Comparison of ENCODE assay signal across 9 mouse cellular contexts in the genomic region with DNA sequence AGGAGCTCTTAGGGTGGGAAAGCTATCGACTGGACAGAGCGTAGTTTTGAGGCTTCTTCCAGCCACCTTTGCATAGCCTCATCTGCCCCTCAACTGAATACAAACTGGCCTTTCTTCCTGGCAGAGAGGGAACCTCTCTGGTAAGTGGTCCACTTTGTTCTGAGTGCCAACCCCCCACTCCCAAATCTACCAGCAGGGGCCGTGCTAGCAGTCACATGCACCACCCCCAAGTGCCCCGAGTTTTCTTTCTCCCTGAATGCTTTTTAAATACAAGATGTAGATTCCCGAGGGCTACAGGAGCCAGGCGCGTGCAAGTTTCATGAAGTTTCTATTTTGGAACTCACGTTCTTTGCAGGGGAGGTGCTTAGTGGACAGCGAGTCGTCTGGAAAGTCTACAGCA. TPM values are rescaled to one million over a fixed set of nuclear protein-coding genes. Genes with fewer than 3 reads are reported as not detected.
DNase-seq lines count a peak whose midpoint lies in the region; ATAC-seq and TF ChIP-seq lines count a peak whose summit lies in the region.
"Had no signal": no experiment of that assay in that cellular context is flagged by ENCODE, and none has a peak within 500 bp of the region (broad histone marks: within the 10 kb centered on the region; RNA-seq: fewer than 3 reads in every experiment).

No protein-coding gene starts in this region.

- H3K4me1 ChIP-seq in lung, embryonic 16.5 days (replicated peaks; ENCODE audit: control insufficient read depth, insufficient read depth, low read length) = peaks cover 4% of the 10 kb centered on the region
- H3K4me1 ChIP-seq in lung, adult 2 months (ENCODE audit: control insufficient read depth, insufficient read depth, low read length) = no peaks in the 10 kb centered on the region
- no peaks in the 10 kb centered on the region for H3K4me1 ChIP-seq in forebrain, embryonic 15.5 days
- H3K4me1 ChIP-seq in limb, embryonic 12.5 days (replicated peaks) = peaks cover 10% of the 10 kb centered on the region
- H3K4me1 ChIP-seq in stomach, postnatal 0 days (replicated peaks; ENCODE audit: control insufficient read depth, insufficient read depth) = no peaks in the 10 kb centered on the region

- WGBS in lung, embryonic 16.5 days = 11% methylated on average over 10 of the region's 10 CpGs
- 10% methylated on average over 10 of the region's 10 CpGs for WGBS in lung, adult 2 months
- 17% methylated on average over 10 of the region's 10 CpGs for WGBS in forebrain, embryonic 15.5 days
- 17% methylated on average over 10 of the region's 10 CpGs for WGBS in limb, embryonic 12.5 days
- 13% methylated on average over 10 of the region's 10 CpGs for WGBS in stomach, postnatal 0 days

- 0 out of 2 replicates have a peak overlapping the region, but pooled peaks have one; percentile 33 for H3K9ac ChIP-seq in lung, embryonic 16.5 days (ENCODE audit: low read length)
- H3K9ac ChIP-seq in forebrain, embryonic 15.5 days (replicated peaks) = no peak overlapping the region
- H3K9ac ChIP-seq in limb, embryonic 12.5 days (replicated peaks) = no peak overlapping the region
- H3K9ac ChIP-seq in stomach, postnatal 0 days (ENCODE audit: low read length) = no peak overlapping the region; the same call in 1 of the 2 replicates

- no peaks in the 10 kb centered on the region for H3K9me3 ChIP-seq in lung, embryonic 16.5 days (ENCODE audit: control insufficient read depth, low read length)
- no peaks in the 10 kb centered on the region for H3K9me3 ChIP-seq in forebrain, embryonic 15.5 days
- no peaks in the 10 kb centered on the region for H3K9me3 ChIP-seq in limb, embryonic 12.5 days
- H3K9me3 ChIP-seq in stomach, postnatal 0 days (ENCODE audit: control insufficient read depth, low read length) = no peaks in the 10 kb centered on the region
- H3K9me3 ChIP-seq: megakaryocyte, embryonic 14.5 days had no signal

- H3K4me3 ChIP-seq in lung, embryonic 16.5 days (ENCODE audit: low read length) = peak overlapping the region; percentile 15
- no peak overlapping the region for H3K4me3 ChIP-seq in lung, adult 2 months (replicated peaks; ENCODE audit: extremely low read depth, low read depth, low read length)
- H3K4me3 ChIP-seq in forebrain, embryonic 15.5 days = no peak overlapping the region
- H3K4me3 ChIP-seq in limb, embryonic 12.5 days (replicated peaks) = peak overlapping the region; percentile 16; the same call in 1 of the 2 replicates
- no peak overlapping the region for H3K4me3 ChIP-seq in stomach, postnatal 0 days (ENCODE audit: low read depth, low read length)
- H3K4me3 ChIP-seq: megakaryocyte, embryonic 14.5 days had no signal

- H3K27me3 ChIP-seq in lung, embryonic 16.5 days (ENCODE audit: control insufficient read depth, insufficient read depth, low read depth, low read length) = no peaks in the 10 kb centered on the region; the same call in 1 of the 2 replicates
- 0 out of 2 replicates have a peak, but pooled peaks cover 5% of the 10 kb centered on the region for H3K27me3 ChIP-seq in forebrain, embryonic 15.5 days
- no peaks in the 10 kb centered on the region for H3K27me3 ChIP-seq in limb, embryonic 12.5 days
- H3K27me3 ChIP-seq in stomach, postnatal 0 days (ENCODE audit: control insufficient read depth, insufficient read depth, low read length) = no peaks in the 10 kb centered on the region

- no peak for DNase-seq in lung, adult 2 months
- DNase-seq in stomach, postnatal 0 days (ENCODE audit: low spot score) = no peak
- no peak for DNase-seq in testis, postnatal 14 days (ENCODE audit: low spot score)
- DNase-seq in testis, postnatal 10 days (ENCODE audit: low spot score) = no peak
- DNase-seq: right cerebral cortex, postnatal 25 days had no signal

- H3K4me2 ChIP-seq in lung, embryonic 16.5 days (ENCODE audit: low read depth, low read length) = peak overlapping the region; percentile 38; the same call in 1 of the 2 replicates
- peak overlapping the region; percentile 23; the same call in 1 of the 2 replicates for H3K4me2 ChIP-seq in forebrain, embryonic 15.5 days (replicated peaks)
- H3K4me2 ChIP-seq in limb, embryonic 12.5 days = peak overlapping the region; percentile 48
- H3K4me2 ChIP-seq in stomach, postnatal 0 days (replicated peaks; ENCODE audit: low read depth) = peak overlapping the region; percentile 18; the same call in 1 of the 2 replicates

- no peak for TF ChIP-seq POLR2A in lung, adult 2 months (IDR thresholded peaks at IDR 0.05; ENCODE audit: borderline replicate concordance, extremely low read depth, low read depth, low read length)

- H3K36me3 ChIP-seq in lung, embryonic 16.5 days (ENCODE audit: control insufficient read depth, insufficient read depth, low read length) = no peaks in the 10 kb centered on the region
- no peaks in the 10 kb centered on the region for H3K36me3 ChIP-seq in forebrain, embryonic 15.5 days
- no peaks in the 10 kb centered on the region for H3K36me3 ChIP-seq in limb, embryonic 12.5 days
- no peaks in the 10 kb centered on the region for H3K36me3 ChIP-seq in stomach, postnatal 0 days (ENCODE audit: control insufficient read depth, insufficient read depth, low read length)

- ATAC-seq in lung, embryonic 16.5 days (ENCODE audit: low read depth) = no peak
- no peak for ATAC-seq in forebrain, embryonic 15.5 days (replicated peaks)
- ATAC-seq in limb, embryonic 12.5 days (ENCODE audit: insufficient number of reproducible peaks, insufficient read depth, low FRiP score, low TSS enrichment, low read depth) = no peak
- no peak for ATAC-seq in stomach, postnatal 0 days (ENCODE audit: low FRiP score, low TSS enrichment)

- H3K27ac ChIP-seq in lung, embryonic 16.5 days (ENCODE audit: low read length) = no peak overlapping the region
- H3K27ac ChIP-seq in forebrain, embryonic 15.5 days (replicated peaks) = no peak overlapping the region
- no peak overlapping the region for H3K27ac ChIP-seq in limb, embryonic 12.5 days
- H3K27ac ChIP-seq in stomach, postnatal 0 days (replicated peaks) = no peak overlapping the region

- TF ChIP-seq CTCF in lung, adult 2 months (IDR thresholded peaks at IDR 0.05; ENCODE audit: insufficient read depth, low read length) = no peak
- TF ChIP-seq CTCF in stomach, postnatal 0 days (IDR thresholded peaks at IDR 0.05; ENCODE audit: low read depth) = peak; percentile 29; the same call in 1 of the 2 replicates

- no peak for TF ChIP-seq EP300 in stomach, postnatal 0 days (optimal IDR thresholded peaks at IDR 0.05)

RNA-seq across cellular contexts. Expression of a gene that starts 33.8 kb away (rescaled TPM):
- 124 and 134 TPM in 2 replicates for polyA plus RNA-seq in lung, embryonic 16.5 days (2015; fragmentation: Nextera tagmentation; extraction: Ambion mirVana)
- polyA plus RNA-seq in lung, adult 2 months (2012; rRNA removed) = 20.6 and 23.8 TPM in 2 replicates
- 52.4 and 53.8 TPM in 2 replicates for polyA plus RNA-seq in forebrain, embryonic 15.5 days (2015; fragmentation: Nextera tagmentation; extraction: Ambion mirVana)
- 171 and 176 TPM in 2 replicates for polyA plus RNA-seq in limb, embryonic 12.5 days (2016; fragmentation: Nextera tagmentation; extraction: Ambion mirVana)
- 61.1 and 64.9 TPM in 2 replicates for polyA plus RNA-seq in stomach, postnatal 0 days (2015; fragmentation: Nextera tagmentation; extraction: Ambion mirVana)

Comparison
In these comparisons a context has a peak if more than half of its experiments do, and no peak if none do; other contexts are left out.
1. H3K4me3 ChIP-seq: peak in lung, embryonic 16.5 days (single experiment) and limb, embryonic 12.5 days (single experiment); none in lung, adult 2 months (single experiment), forebrain, embryonic 15.5 days (single experiment) and stomach, postnatal 0 days (single experiment).
2. Peak in every context shown above with its lines, with median percentiles within 50 percentile points of each other: H3K4me2 ChIP-seq.